Mouse (Mus musculus): ENCODE results near the gene Vps26b. TPM values are rescaled to one million over a fixed set of nuclear protein-coding genes. Genes with fewer than 3 reads are reported as not detected.

Gene Vps26b
- polyA plus RNA-seq, 1 experiment from 2014 or later, result 88.0 TPM

- no peak overlapping the region for H3K27ac ChIP-seq (ENCODE audit: low read length)
- no peaks in the 10 kb centered on the region for H3K9me3 ChIP-seq (replicated peaks; ENCODE audit: control insufficient read depth, low read length, poor library complexity, severe bottlenecking)
- no peak overlapping the region for H3K9ac ChIP-seq (ENCODE audit: low read depth, low read length)
- no peaks in the 10 kb centered on the region for H3K4me1 ChIP-seq (ENCODE audit: control insufficient read depth, insufficient read depth, low read length)
- no peak overlapping the region for H3K4me2 ChIP-seq (ENCODE audit: low read length)
- H3K36me3 ChIP-seq (ENCODE audit: control insufficient read depth, insufficient read depth, low read length), result peaks cover 20% of the 10 kb centered on the region
- no peaks in the 10 kb centered on the region for H3K27me3 ChIP-seq (ENCODE audit: control insufficient read depth, insufficient read depth, low read depth, low read length)
- WGBS, result 92% methylated on average over 9 of the region's 9 CpGs
- H3K4me3 ChIP-seq (ENCODE audit: low read depth, low read length), result no peak overlapping the region
- no peak for ATAC-seq
Measured at GRCm38 (mm10) chr9:26977754-26978153, 52.1 kb downstream of the Vps26b start.

Other genes starting within 250 kb of the Vps26b start
- 3.1 and 3.6 TPM in 2 replicates for gene Glb1l2, start 223.6 kb downstream of the Vps26b start, polyA plus RNA-seq (2015; fragmentation: Nextera tagmentation; extraction: Ambion mirVana)
- not detected in 2 replicates for gene Glb1l3, start 169.2 kb downstream of the Vps26b start, polyA plus RNA-seq (2015; fragmentation: Nextera tagmentation; extraction: Ambion mirVana)
- gene Gm1110, start 107.0 kb downstream of the Vps26b start, polyA plus RNA-seq (2015; fragmentation: Nextera tagmentation; extraction: Ambion mirVana), result 0.16 and 0.21 TPM in 2 replicates
- gene Acad8, start 30.5 kb downstream of the Vps26b start, polyA plus RNA-seq (2015; fragmentation: Nextera tagmentation; extraction: Ambion mirVana), result 33.2 and 33.9 TPM in 2 replicates
- gene Thyn1, start 30.4 kb downstream of the Vps26b start, polyA plus RNA-seq (2015; fragmentation: Nextera tagmentation; extraction: Ambion mirVana), result 123 and 129 TPM in 2 replicates
- gene Ncapd3, start 110 bp upstream of the Vps26b start, polyA plus RNA-seq (2015; fragmentation: Nextera tagmentation; extraction: Ambion mirVana), result 14.9 and 15.3 TPM in 2 replicates
- 46.3 and 57.8 TPM in 2 replicates for gene Jam3, start 125.4 kb upstream of the Vps26b start, polyA plus RNA-seq (2015; fragmentation: Nextera tagmentation; extraction: Ambion mirVana)